Mouse (Mus musculus) G1E (cell line): Measurements from ENCODE around the gene Slfn4. TPM values are rescaled to one million over a fixed set of nuclear protein-coding genes. Genes with fewer than 3 reads are reported as not detected.
"Not testable (repeated sequence)": the region's sequence is repeated elsewhere in the genome, so short reads cannot be mapped to it uniquely, and the experiment has no call there.

Experiments
- ATAC-seq: 2 replicates; pipeline ENCODE4 v1.8.0; 2016; ENCODE audit warnings: mild to moderate bottlenecking; ENCODE audit not compliant: insufficient number of reproducible peaks, poor library complexity, low FRiP score, severe bottlenecking; ENCODE audit errors: extremely low read depth
- DNase-seq: peaks from one replicate; pipeline ENCODE4 v3.0.0; 2012; ENCODE audit warnings: low spot score
- H3K27me3 ChIP-seq: 2 replicates; pipeline ENCODE4 v1.6.1; 2012; ENCODE audit warnings: mild to moderate bottlenecking, low read length, inconsistent platforms; ENCODE audit not compliant: insufficient read depth
- H3K36me3 ChIP-seq: replicated peaks from 2 replicates; pipeline ENCODE3; 2012; ENCODE audit warnings: mild to moderate bottlenecking, inconsistent platforms
- H3K4me1 ChIP-seq: 2 replicates; pipeline ENCODE4 v1.6.1; 2012; ENCODE audit warnings: low read depth, low read length, inconsistent platforms, mixed read lengths; ENCODE audit not compliant: insufficient read depth
- H3K4me3 ChIP-seq: 2 replicates; pipeline ENCODE4 v1.5.1; 2012; ENCODE audit warnings: low read depth, mild to moderate bottlenecking, inconsistent platforms, low read length, moderate library complexity, mixed read lengths
- H3K9me3 ChIP-seq: replicated peaks from 2 replicates; pipeline ENCODE4 v1.6.1; 2012; ENCODE audit warnings: inconsistent platforms
- CTCF ChIP-seq: IDR thresholded peaks from 2 replicates; pipeline ENCODE4 v1.5.1; 2012; ENCODE audit warnings: low read depth, low read length, inconsistent platforms, mixed read lengths
- GATA1 ChIP-seq: IDR thresholded peaks from 2 replicates; pipeline ENCODE4 v1.6.1; 2012; ENCODE audit warnings: borderline replicate concordance, low read length, inconsistent platforms, mixed read lengths
- GATA2 ChIP-seq: IDR thresholded peaks from 2 replicates; pipeline ENCODE4 v1.6.1; 2012; ENCODE audit warnings: low read depth, low read length, inconsistent platforms, borderline replicate concordance
- POLR2AphosphoS5 ChIP-seq: IDR thresholded peaks from 2 replicates; pipeline ENCODE4 v1.6.1; 2012; ENCODE audit warnings: low read depth, low read length, inconsistent platforms; ENCODE audit not compliant: insufficient replicate concordance
- TAL1 ChIP-seq: conservative IDR thresholded peaks from 2 replicates; pipeline ENCODE4 v1.6.1; 2012; ENCODE audit warnings: low read depth, low read length, inconsistent platforms, mixed read lengths
- polyA plus RNA-seq: library from polyadenylated mRNA; stranded (reverse); fragments of >175 nt; gene quantifications from 2 replicates; pipeline ENCODE4 v1.2.3, GENCODE M21; 2012
- total RNA-seq, 2 experiments: library from RNA; stranded (forward) in 1 of 2; stranded (reverse) in 1 of 2; fragments of 200-1000 nt in 1 of 2; fragments of >200 nt in 1 of 2; fragmentation: Nextera tagmentation in 1 of 2; gene quantifications; 2 replicates each; pipeline ENCODE4 v1.2.3; 2014 to 2017

Gene Slfn4
- total and polyA plus RNA-seq, 3 experiments, result 0.05 TPM; not detected in 2

- H3K36me3 ChIP-seq, result no peaks in the 10 kb centered on the region
- DNase-seq (no peak), ATAC-seq (no peak)
- no peaks in the 10 kb centered on the region for H3K4me1 ChIP-seq
- no peak overlapping the region for H3K4me3 ChIP-seq
- peaks cover 12% of the 10 kb centered on the region for H3K27me3 ChIP-seq
- TF ChIP-seq GATA1 (no peak), POLR2AphosphoS5 (no peak), CTCF (no peak), TAL1 (no peak), GATA2 (no peak)
- no peaks in the 10 kb centered on the region for H3K9me3 ChIP-seq
These were observed 41.1 kb downstream of the Slfn4 start for GRCm38 (mm10) chr11:83216119-83216518.

- H3K4me1 ChIP-seq, result peaks cover 5% of the 10 kb centered on the region
- peaks cover 10% of the 10 kb centered on the region for H3K27me3 ChIP-seq
- H3K36me3 ChIP-seq, result peaks cover 3% of the 10 kb centered on the region
- DNase-seq (no peak), ATAC-seq (no peak)
- H3K4me3 ChIP-seq, result no peak overlapping the region
- no peaks in the 10 kb centered on the region for H3K9me3 ChIP-seq
- TF ChIP-seq GATA1 (no peak), GATA2 (no peak), CTCF (no peak), TAL1 (no peak), POLR2AphosphoS5 (no peak)
These were observed 46.4 kb downstream of the Slfn4 start for GRCm38 (mm10) chr11:83221328-83221877.

- Histone ChIP-seq H3K36me3 (peaks cover 21% of the 10 kb centered on the region), H3K9me3 (no peaks in the 10 kb centered on the region), H3K4me3 (peak overlapping the region; percentile 67), H3K27me3 (peaks cover 6% of the 10 kb centered on the region; the same call in 1 of the 2 replicates), H3K4me1 (peaks cover 18% of the 10 kb centered on the region)
- peak; percentile 37 for DNase-seq
- peak; percentile 70 for ATAC-seq
- TF ChIP-seq POLR2AphosphoS5 (no peak), GATA1 (no peak), TAL1 (no peak), GATA2 (no peak), CTCF (no peak)
These were observed 48.4 kb downstream of the Slfn4 start for GRCm38 (mm10) chr11:83223367-83223766.

GRCm38 (mm10) chr11:83223793-83224192, 48.8 kb downstream of the Slfn4 start:
- H3K27me3 ChIP-seq, DNase-seq, H3K9me3 ChIP-seq, ATAC-seq: not testable (repeated sequence)
- Histone ChIP-seq H3K36me3 (peaks cover 25% of the 10 kb centered on the region), H3K4me1 (peaks cover 22% of the 10 kb centered on the region), H3K4me3 (peak overlapping the region; percentile 67)

GRCm38 (mm10) chr11:83224217-83224616, 49.2 kb downstream of the Slfn4 start:
- DNase-seq (peak; percentile 37), ATAC-seq (peak; percentile 88)
- Histone ChIP-seq H3K4me3 (peak overlapping the region; percentile 72), H3K36me3 (peaks cover 29% of the 10 kb centered on the region), H3K27me3 (peaks cover 6% of the 10 kb centered on the region; the same call in 1 of the 2 replicates), H3K4me1 (peaks cover 26% of the 10 kb centered on the region), H3K9me3 (no peaks in the 10 kb centered on the region)
- TF ChIP-seq CTCF (no peak), TAL1 (no peak), GATA1 (no peak), GATA2 (no peak), POLR2AphosphoS5 (no peak)

GRCm38 (mm10) chr11:83224750-83225149, 49.8 kb downstream of the Slfn4 start:
- Histone ChIP-seq H3K9me3 (no peaks in the 10 kb centered on the region), H3K4me3 (peak overlapping the region; percentile 72), H3K36me3 (peaks cover 35% of the 10 kb centered on the region), H3K4me1 (peaks cover 31% of the 10 kb centered on the region), H3K27me3 (peaks cover 6% of the 10 kb centered on the region; the same call in 1 of the 2 replicates)
- TF ChIP-seq GATA1 (no peak), TAL1 (no peak), CTCF (no peak), POLR2AphosphoS5 (no peak), GATA2 (no peak)
- DNase-seq (no peak), ATAC-seq (no peak)

GRCm38 (mm10) chr11:83225371-83225960, 50.5 kb downstream of the Slfn4 start:
- Histone ChIP-seq H3K27me3 (peaks cover 2% of the 10 kb centered on the region; the same call in 1 of the 2 replicates), H3K36me3 (peaks cover 38% of the 10 kb centered on the region), H3K4me3 (peak overlapping the region; percentile 72), H3K9me3 (no peaks in the 10 kb centered on the region), H3K4me1 (peaks cover 35% of the 10 kb centered on the region)
- ATAC-seq (no peak), DNase-seq (no peak)
- TF ChIP-seq TAL1 (no peak), POLR2AphosphoS5 (no peak)
